Mouse (Mus musculus): ENCODE results near the gene Ttc9b.

DNA sequence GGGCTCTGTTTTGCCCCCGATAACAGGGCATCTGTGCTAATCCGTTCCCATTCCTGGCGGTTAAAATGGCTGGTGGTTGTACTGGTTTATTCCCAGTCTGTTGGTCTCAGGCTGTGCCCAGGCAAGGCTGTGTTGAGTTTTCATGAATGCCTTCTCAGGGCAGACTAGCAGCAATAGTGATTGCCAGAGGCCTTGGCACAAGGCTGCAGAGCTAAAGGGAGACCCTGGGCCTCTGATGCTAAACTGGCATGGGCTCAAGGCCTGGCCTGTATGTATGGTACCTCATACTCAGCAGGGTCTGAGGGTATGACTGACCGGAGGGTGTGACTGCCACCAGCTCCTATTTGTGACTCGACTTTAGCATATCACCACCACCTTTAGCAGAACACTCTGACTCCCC, 42.8 kb upstream of the Ttc9b start:
- TF ChIP-seq GATA1 (IDR thresholded peaks at IDR 0.05; ENCODE audit: borderline replicate concordance, low read length): no peak
- no peak for TF ChIP-seq CTCF (IDR thresholded peaks at IDR 0.05; ENCODE audit: low read depth, low read length)
- no peak for TF ChIP-seq TAL1 (conservative IDR thresholded peaks at IDR 0.05; ENCODE audit: low read depth, low read length)
- TF ChIP-seq POLR2AphosphoS5 (IDR thresholded peaks at IDR 0.05; ENCODE audit: insufficient replicate concordance, low read depth, low read length): no peak

All from G1E (cell line).